Mouse (Mus musculus) gonadal fat pad, adult 2 months (tissue): Measurements from ENCODE around the gene Olfr98. TPM values are rescaled to one million over a fixed set of nuclear protein-coding genes. Genes with fewer than 3 reads are reported as not detected.
"Not testable (repeated sequence)": the region's sequence is repeated elsewhere in the genome, so short reads cannot be mapped to it uniquely, and the experiment has no call there.

Source experiments
- DNase-seq: peaks from one replicate; pipeline ENCODE4 v3.0.0-alpha.2; 2012; ENCODE audit warnings: low read depth
- polyA plus RNA-seq: library from polyadenylated mRNA; depleted of rRNA; stranded (reverse); fragments of >200 nt; gene quantifications from 2 replicates; pipeline ENCODE4 v1.2.3, GENCODE M21; 2012; rRNA removed

Gene Olfr98
- polyA plus RNA-seq: not detected in 2 replicates

DNA sequence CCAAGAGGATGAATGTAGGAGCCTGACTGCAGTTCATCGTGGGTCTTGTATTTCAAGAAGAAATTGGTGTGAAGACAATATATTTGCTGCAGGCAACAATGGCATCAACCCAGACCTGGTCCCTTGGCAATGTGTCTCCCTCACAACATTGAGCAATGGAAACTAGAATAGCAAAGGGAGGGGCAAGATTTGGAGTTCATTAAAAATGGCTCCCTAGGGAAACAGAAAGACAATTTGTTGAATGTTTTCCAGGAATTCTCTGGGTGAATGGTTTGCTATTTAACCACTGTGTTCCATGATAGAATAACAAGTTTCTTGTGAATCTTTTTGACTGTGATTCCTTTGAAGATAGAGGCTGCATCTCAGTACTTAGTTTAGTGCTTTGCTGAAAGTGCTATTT, at the start of gene Olfr98:
TSS of gene Olfr98 (minus strand) at position 124 of the 400 bp plus-strand sequence.
- no peak for DNase-seq

DNA sequence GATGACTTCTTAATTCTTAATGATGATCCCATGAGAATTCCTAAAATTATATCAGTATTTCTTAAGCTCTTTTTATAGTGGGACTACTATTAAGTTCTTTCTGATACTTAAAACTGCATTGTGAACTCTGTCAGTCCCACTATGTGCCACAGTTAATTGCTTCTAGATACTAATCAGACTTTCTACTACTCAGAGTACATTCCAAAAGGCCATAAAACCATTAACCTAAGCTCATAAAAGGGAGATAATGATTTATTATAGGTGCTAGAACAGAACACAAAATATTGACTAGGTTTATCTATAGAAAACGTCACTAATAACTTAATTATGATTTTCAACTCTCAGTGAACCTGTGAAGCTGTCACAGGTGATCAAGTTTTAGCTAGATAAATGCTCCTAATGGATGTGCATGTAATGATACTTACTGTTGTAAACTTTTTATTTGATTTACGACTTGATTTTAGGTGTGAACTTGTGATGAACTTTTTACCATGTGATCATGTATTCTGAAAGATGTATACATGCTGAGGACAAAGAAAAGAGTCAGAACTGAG, 46.7 kb upstream of the Olfr98 start:
- DNase-seq: no peak

DNA sequence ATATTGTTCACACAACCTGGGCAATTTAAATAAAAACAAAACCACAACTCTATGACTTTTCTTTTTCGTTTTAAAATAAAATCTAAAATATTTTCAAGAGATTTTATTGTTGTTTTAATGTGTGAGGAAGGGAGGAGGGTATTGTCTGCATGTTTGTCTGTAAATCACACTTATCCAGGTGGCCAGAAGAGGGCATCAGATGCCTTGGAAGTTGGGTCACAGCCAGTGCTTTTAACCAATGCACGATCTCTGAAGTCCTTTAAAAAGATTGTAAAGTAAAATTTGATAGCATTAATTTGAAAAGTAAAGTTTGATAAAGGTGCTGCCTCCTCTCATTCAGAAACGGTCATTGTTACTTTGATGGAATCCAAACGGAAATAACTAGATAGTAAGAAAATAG, 44.9 kb upstream of the Olfr98 start:
- no peak for DNase-seq

DNA sequence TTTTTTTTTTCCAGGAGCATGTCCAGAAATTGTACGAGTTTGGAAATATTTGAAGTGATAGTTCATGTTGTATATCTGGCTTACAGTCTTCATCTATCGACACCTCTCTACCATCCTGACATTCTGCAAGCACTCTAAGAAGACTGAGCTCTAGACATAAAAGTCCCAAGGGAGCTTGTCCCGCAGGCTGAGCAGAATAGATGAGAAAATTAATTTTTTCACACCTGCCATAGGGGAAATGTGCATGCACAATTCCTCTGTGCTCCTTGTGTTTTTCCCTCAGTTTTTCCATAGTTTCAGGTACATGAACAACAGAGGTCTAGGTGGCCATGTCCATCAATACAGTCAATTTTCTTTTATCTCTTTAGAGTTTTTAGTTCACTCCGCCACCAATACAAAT, 40.7 kb upstream of the Olfr98 start, which contains the start of gene Olfr101:
TSS of gene Olfr101 (minus strand) at position 101 of the 400 bp plus-strand sequence.
- DNase-seq: no peak

DNA sequence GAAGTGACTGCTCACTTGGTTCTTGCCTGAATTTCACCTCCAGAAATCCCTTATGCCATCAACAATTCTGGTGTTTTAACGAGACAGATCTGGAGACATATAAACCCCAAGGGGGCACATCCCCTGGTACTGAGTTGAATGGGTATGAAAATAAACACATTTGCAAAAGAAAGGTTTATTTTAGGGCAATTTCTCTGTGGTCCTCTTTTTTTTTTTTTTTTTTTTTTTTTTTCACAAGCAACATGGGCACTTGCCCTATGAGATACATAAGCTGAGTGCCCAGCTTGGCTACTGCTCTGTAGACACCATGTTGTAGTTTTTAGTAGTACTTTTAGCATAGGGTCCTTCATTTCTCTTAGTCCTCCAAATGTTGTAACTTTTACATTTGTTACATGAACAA, 19.8 kb upstream of the Olfr98 start, which contains the start of gene Olfr99:
TSS of gene Olfr99 (minus strand) at position 101 of the 400 bp plus-strand sequence.
- DNase-seq: no peak

DNA sequence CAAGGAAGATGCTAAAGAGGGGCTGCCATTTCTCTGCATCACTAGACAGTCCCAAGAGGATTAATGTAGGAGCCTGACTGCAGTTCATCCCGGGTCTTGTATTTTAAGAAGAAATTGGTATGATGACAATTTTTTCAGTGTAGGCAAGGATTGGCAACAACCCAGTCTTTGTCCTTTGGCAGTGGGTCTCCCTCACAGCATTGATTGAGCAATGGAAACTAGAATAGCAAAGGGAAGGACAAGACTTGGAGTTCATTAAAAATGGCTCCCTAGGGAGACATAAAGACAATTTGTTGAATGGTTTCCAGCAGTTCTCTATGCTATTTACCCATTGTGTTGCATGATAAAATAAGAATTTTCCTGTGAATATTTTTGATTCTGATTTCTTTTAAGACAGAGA, 16.8 kb upstream of the Olfr98 start:
- DNase-seq: no peak

DNA sequence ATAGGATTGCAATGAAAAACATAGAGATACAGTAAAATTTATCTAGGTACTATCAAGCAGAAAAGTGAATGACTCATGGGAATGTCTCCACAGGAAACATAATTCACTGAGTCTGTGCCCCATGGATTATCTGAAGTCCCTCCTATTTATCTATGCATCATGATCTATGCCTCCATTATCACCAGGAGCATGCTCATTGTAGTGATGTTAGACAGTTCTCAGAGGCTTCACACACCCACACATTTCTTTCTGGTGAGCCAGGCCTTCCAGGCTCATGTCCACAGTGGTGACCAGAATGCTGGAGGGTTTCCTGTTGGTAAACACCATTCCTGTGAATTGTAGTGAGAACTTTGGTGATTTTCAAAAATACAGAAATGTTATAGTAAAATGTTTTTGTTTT, 13.0 kb upstream of the Olfr98 start:
- no peak for DNase-seq

DNA sequence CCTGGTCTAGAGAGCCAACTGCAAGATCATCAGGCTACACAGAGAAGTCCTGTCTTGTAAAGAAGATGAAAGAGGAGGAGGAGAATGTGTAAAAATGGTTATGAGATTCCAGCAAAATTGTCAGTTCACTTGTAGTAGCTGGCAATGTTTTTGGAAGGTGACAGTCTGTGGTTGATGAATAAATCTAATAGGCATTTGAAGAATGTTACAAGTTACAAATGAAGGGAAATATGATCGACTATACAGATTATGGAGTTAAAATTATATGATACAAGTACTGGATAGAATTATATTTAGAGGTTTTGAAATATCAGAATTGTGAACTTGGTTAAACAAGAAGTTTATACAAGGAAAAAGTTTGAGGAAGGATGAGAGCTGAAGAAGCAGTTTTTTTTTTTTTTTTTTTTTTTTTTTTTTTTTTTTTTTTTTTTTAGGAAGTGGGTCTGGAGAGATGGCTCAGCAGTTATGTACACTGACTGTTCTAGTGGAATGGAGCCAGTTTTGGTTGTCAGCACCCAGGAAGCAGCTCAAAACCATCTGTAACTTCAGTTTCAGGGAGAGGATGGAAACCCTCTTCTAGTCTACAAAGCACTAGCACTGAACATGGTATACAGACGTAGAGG, 12.2 kb upstream of the Olfr98 start:
- DNase-seq: no peak

DNA sequence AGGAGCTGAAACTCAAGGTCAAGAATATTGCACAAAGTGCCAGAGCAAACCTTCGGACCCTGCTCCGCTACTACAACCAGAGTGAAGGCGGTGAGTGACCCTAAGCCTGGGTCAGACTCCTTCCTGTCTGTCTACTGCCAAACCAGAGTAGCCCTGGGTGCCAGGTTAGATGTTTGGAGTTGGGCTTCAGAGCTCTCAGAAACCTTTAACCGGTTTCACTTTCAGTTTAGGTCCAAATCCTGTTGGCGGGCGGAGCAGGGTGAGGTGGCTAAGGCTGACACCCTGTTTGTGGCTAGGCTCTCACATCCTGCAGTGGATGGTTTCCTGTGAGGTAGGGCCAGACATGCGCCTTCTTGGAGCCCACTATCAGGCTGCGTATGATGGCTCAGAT, 7.1 kb upstream of the Olfr98 start:
- DNase-seq: no peak

DNA sequence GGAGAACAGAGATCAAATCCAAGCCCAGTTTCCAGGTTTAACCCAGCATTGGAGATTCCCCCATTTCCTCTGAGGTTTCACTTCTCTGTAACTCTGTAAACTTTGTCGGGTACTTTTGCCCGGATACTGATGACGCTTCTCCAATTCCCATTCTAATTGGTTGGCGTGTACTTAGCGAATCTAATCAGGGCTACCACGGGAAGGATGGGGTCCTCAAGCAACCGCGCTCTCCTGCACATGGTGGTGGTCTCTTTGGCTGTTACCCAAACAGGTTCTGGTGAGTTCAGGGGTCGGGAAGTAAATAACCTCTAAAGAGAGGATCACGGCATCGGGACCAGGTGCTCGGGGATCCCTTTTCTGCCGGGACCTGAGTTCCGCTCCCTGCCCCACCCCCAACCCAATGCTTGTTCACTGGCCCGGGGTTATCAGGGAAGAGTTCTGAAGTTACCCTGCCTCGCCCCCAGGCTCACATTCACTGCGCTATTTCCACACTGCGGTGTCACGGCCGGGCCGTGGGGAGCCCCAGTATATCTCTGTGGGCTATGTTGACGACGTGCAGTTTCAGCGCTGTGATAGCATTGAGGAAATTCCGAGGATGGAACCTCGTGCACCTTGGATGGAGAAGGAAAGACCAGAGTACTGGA, 6.6 kb upstream of the Olfr98 start, which contains the start of gene H2-M3:
TSS of gene H2-M3 (plus strand) at position 163 of the 644 bp plus-strand sequence.
- DNase-seq: peak; percentile 19

DNA sequence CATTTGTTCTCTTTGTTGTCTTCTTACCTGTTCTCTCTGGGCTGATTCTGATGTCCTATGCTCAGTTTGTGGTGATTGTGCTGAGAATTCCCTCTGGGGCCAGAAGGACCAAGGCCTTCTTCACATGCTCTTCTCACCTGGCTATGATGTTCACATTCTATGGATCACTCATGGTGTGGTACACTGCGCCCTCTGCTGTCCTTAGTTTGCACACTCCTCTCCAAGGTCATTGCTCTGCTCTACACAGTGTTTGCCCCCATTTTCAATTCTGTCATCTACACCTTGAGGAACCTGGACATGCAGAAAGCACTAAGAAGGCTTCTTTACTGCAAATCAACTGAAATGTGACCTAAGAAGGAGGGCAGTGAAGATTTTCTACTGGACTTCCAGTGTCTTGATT, 13.0 kb downstream of the Olfr98 start:
- no peak for DNase-seq

DNA sequence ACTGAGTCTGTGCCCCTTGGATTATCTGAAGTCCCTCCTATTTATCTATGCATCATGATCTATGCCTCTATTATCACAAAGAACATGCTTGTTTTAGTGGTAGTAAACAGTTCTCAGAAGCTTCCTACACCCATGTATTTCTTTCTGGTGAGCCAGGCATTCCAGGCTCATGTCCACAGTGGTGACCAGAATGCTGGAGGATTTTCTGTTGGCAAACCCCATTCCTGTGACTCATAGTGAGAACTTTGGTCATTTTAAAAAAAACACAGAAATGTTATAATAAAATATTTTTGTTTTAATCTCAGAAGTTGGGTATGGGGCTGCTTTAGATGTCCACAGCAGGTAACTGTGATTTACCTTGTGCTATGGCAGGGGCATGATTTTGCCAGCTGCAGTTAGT, 14.1 kb downstream of the Olfr98 start:
- no peak for DNase-seq

DNA sequence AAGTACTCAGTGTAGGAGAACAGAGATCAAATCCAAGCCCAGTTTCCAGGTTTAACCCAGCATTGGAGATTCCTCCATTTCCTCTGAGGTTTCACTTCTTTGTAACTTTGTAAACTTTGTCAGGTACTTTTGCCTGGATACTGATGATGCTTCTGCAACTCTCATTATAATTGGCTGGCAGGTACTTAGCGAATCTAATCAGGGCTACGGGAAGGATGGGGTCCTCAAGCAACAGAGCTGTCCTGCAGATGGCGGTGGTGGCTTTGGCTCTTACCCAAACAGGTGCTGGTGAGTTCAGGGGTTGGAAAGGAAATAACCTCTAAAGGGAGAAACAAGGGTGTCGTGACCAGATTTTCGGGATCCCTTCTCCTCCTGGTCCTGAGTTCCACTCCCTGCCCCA, 16.8 kb downstream of the Olfr98 start:
- DNase-seq: no peak

DNA sequence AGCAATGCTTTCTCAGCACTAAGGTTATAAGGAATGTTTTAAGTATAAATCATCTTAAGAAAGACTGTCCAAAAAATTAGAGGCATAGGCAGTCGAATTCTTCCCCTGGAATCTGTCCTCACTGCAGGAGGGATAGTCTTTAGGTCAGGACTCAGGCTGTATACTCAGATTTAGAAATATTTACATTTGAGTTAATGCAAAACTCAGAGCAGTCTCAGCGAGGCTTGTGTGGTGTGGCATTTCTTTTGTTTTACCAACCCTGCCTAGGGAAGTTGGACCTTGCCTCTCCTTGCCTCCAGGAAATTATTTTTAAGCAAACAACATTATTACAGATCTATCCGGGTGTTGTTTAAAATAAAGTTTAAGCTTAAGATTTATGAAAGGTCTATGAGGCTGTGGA, 21.4 kb downstream of the Olfr98 start:
- DNase-seq: no peak

DNA sequence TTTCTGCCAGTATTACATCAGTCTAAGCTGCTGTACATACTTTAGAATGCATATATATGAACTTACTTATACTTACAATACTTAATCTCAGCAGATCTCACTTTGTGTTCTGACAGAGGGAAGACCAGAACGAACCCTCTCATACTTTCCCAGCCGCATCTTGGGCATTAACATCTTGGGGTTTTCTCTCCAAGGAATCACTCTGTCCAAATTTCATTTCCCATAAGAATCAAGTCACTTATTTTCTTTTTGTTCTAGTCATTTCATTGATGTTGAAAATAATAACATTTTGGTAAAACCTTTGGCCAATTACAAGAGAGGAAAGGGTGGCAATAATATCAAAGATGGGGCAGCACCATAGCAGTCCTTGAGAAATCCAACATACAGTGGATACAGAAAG, 26.3 kb downstream of the Olfr98 start, which contains the start of gene Olfr97:
TSS of gene Olfr97 (minus strand) at position 101 of the 400 bp plus-strand sequence.
- not testable (repeated sequence) for DNase-seq

DNA sequence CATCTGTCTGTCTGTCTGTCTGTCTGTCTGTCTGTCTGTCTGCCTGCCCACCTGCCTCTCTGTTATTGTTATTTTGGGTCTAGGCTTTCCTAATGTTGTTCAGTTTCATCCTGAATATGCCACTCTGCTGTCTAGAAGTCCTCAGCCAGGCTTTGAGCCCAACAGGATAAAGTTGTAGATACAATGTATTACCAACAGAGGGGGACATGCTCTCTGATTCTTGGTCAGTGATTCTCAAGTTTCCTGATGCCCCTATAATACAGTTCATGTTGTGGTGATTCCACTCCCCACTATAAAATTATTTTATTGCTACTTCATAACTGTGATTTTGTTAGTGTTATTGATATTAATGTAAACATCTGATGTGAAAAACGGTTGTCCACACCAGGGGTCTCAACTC, 41.7 kb downstream of the Olfr98 start:
- no peak for DNase-seq

DNA sequence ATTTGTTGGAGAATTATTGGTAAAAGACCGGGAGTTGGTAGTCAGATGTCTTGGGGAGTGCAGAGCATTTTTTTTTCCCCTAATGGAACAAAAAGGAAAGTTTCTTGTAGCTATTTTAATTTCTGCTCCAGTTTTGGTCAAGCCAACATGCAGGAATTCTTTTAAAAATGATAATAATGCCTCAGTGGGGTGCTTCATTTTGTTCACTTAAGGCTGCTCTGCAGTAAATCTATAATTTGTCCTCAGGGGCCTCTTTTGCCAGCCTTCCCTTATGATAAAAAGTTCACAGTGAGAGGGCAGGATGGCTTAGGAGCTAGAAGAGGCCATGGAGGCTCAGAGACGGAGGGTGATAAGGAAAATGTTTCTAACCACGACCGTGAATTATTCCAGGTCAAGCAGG, 43.7 kb downstream of the Olfr98 start, which contains the start of gene Olfr96:
TSS of gene Olfr96 (plus strand) at position 301 of the 400 bp plus-strand sequence.
- no peak for DNase-seq

DNA sequence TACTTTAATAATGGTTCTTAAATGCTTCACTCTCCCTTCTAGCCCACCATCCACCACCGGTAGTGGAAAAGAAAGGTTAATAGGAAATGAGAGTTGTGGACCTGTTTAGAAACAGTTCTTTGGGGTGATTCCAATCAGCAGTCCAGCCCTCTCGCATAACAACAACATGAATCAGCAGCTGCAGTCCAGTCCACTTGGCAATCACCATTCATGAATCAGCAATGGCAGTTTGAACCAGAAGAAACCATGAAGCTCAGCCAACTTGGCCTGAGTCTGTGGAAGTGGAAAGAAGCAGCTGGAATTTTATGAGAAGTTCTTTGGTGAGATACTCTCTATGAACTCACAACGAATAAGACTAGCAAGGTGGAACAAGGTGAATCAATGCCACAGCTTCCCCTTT, 45.1 kb downstream of the Olfr98 start:
- no peak for DNase-seq

DNA sequence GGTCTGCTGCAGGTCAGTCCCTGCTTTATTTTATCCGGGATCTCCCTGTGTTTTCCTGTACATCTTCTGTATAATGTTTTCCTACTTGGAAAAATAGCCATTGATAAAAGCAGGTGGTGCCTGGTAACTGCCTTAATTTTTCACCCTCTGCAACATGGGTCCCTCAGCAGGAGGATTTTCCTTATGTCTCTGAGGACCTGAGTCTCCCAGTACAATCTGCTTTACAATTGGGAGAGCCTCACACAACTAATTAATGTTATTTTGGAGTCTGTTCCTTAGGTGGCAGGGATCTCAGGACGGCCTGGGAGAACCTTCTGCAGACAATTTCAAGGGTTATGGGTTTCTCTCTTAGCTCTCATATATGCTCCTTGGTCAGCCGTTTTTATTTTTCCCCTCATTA, 50.5 kb downstream of the Olfr98 start, which contains the start of gene Olfr95:
TSS of gene Olfr95 (minus strand) at position 101 of the 400 bp plus-strand sequence.
- no peak for DNase-seq
